Mouse (Mus musculus) limb, embryonic 15.5 days (tissue): ENCODE results near the gene Robo1. TPM values are rescaled to one million over a fixed set of nuclear protein-coding genes. Genes with fewer than 3 reads are reported as not detected.

Source experiments
- ATAC-seq: fragments of 200-750 bp; cut with Nextera tagmentation; 2 replicates; pipeline ENCODE4 v1.8.0; 2017; ENCODE audit warnings: low read depth, moderate TSS enrichment; ENCODE audit not compliant: insufficient number of reproducible peaks, low FRiP score, low TSS enrichment
- H3K27ac ChIP-seq: fragments of 300-500 bp; sonication (generic); 2 replicates; pipeline ENCODE4 v1.5.1; 2015; ENCODE audit warnings: moderate library complexity, mild to moderate bottlenecking, inconsistent platforms
- H3K27me3 ChIP-seq: fragments of 300-500 bp; sonication (generic); 2 replicates; pipeline ENCODE4 v1.6.1; 2015; ENCODE audit warnings: inconsistent platforms
- H3K36me3 ChIP-seq: fragments of 300-500 bp; sonication (generic); 2 replicates; pipeline ENCODE4 v1.6.1; 2015; ENCODE audit warnings: inconsistent platforms
- H3K4me1 ChIP-seq: fragments of 300-500 bp; sonication (generic); 2 replicates; pipeline ENCODE4 v1.6.1; 2015; ENCODE audit warnings: inconsistent platforms
- H3K4me2 ChIP-seq: fragments of 300-500 bp; sonication (generic); 2 replicates; pipeline ENCODE4 v1.6.1; 2015; ENCODE audit warnings: mild to moderate bottlenecking, inconsistent platforms
- H3K4me3 ChIP-seq: fragments of 300-500 bp; sonication (generic); 2 replicates; pipeline ENCODE4 v1.5.1; 2015; ENCODE audit warnings: mild to moderate bottlenecking, inconsistent platforms
- H3K9ac ChIP-seq: fragments of 300-500 bp; sonication (generic); 2 replicates; pipeline ENCODE4 v1.6.1; 2015; ENCODE audit warnings: inconsistent platforms
- H3K9me3 ChIP-seq: fragments of 300-500 bp; sonication (generic); 2 replicates; pipeline ENCODE4 v1.6.1; 2016; ENCODE audit warnings: inconsistent platforms
- WGBS: fragments of 180-500 bp; shearing (Covaris S2); methylation state at CpG from one replicate; pipeline ENCODE4 v1.1.7; 2015; 5-methylcytosine and 5-hydroxymethylcytosine counted together
- polyA plus RNA-seq: library from polyadenylated mRNA; unstranded; fragments of >200 nt; fragmentation: Nextera tagmentation; extraction: Ambion mirVana; gene quantifications from 2 replicates; pipeline ENCODE4 v1.2.1, GENCODE M21; 2015

The Robo1 gene
- polyA plus RNA-seq, 1 experiment from 2014 or later, result 36.3 TPM

GRCm38 (mm10) chr16:72897125-72897524 lies 589.0 kb downstream of the Robo1 start:
- 62% methylated on average over 11 of the region's 11 CpGs for WGBS
- H3K9ac ChIP-seq, result no peak overlapping the region

GRCm38 (mm10) chr16:72908895-72909294 lies 600.8 kb downstream of the Robo1 start:
- peaks cover 3% of the 10 kb centered on the region; the same call in 1 of the 2 replicates for H3K4me1 ChIP-seq
- no peak overlapping the region for H3K27ac ChIP-seq
- no peaks in the 10 kb centered on the region for H3K36me3 ChIP-seq
- no peak overlapping the region for H3K4me2 ChIP-seq
- H3K27me3 ChIP-seq, result no peaks in the 10 kb centered on the region
- no peaks in the 10 kb centered on the region for H3K9me3 ChIP-seq
- H3K9ac ChIP-seq, result no peak overlapping the region
- 38% methylated on average over 2 of the region's 2 CpGs for WGBS
- no peak overlapping the region for H3K4me3 ChIP-seq
- no peak for ATAC-seq

More at GRCm38 (mm10) chr16:72897125-72897524, 589.0 kb downstream of the Robo1 start:
- no peaks in the 10 kb centered on the region for H3K9me3 ChIP-seq
- H3K4me2 ChIP-seq, result peak overlapping the region; percentile 6; the same call in 1 of the 2 replicates
- peak; percentile 52; the same call in 1 of the 2 replicates for ATAC-seq
- peak overlapping the region; percentile 48; the same call in 1 of the 2 replicates for H3K27ac ChIP-seq
- no peak overlapping the region for H3K4me3 ChIP-seq
- no peaks in the 10 kb centered on the region for H3K27me3 ChIP-seq
- H3K4me1 ChIP-seq, result peaks cover 9% of the 10 kb centered on the region
- H3K36me3 ChIP-seq, result no peaks in the 10 kb centered on the region

GRCm38 (mm10) chr16:72913134-72913533 lies 605.0 kb downstream of the Robo1 start:
- 46% methylated on average over 5 of the region's 5 CpGs for WGBS
- Histone ChIP-seq H3K9me3 (no peaks in the 10 kb centered on the region), H3K9ac (no peak overlapping the region), H3K4me2 (no peak overlapping the region), H3K4me1 (peaks cover 3% of the 10 kb centered on the region; the same call in 1 of the 2 replicates), H3K4me3 (no peak overlapping the region), H3K36me3 (no peaks in the 10 kb centered on the region), H3K27me3 (no peaks in the 10 kb centered on the region), H3K27ac (no peak overlapping the region)
- no peak for ATAC-seq

GRCm38 (mm10) chr16:72914068-72914630 lies 606.0 kb downstream of the Robo1 start:
- Histone ChIP-seq H3K9me3 (no peaks in the 10 kb centered on the region), H3K4me3 (no peak overlapping the region), H3K4me2 (no peak overlapping the region), H3K27me3 (no peaks in the 10 kb centered on the region), H3K36me3 (no peaks in the 10 kb centered on the region), H3K4me1 (peaks cover 3% of the 10 kb centered on the region; the same call in 1 of the 2 replicates), H3K9ac (no peak overlapping the region), H3K27ac (no peak overlapping the region)
- 74% methylated on average over 4 of the region's 4 CpGs for WGBS
- no peak for ATAC-seq

GRCm38 (mm10) chr16:72920013-72920412 lies 611.9 kb downstream of the Robo1 start:
- Histone ChIP-seq H3K4me1 (peaks cover 16% of the 10 kb centered on the region), H3K36me3 (no peaks in the 10 kb centered on the region), H3K4me2 (no peak overlapping the region), H3K4me3 (no peak overlapping the region), H3K27me3 (no peaks in the 10 kb centered on the region), H3K27ac (no peak overlapping the region), H3K9me3 (no peaks in the 10 kb centered on the region), H3K9ac (no peak overlapping the region)
- no peak for ATAC-seq
- 62% methylated on average over 3 of the region's 3 CpGs for WGBS

- no peak overlapping the region for H3K9ac ChIP-seq
- no peak for ATAC-seq
These were observed 616.5 kb downstream of the Robo1 start for GRCm38 (mm10) chr16:72924423-72925224.

GRCm38 (mm10) chr16:72928525-72929122 lies 620.5 kb downstream of the Robo1 start:
- peaks cover 14% of the 10 kb centered on the region for H3K4me1 ChIP-seq
- no peak overlapping the region for H3K4me2 ChIP-seq
- WGBS, result 68% methylated on average over 6 of the region's 6 CpGs
- H3K9me3 ChIP-seq, result no peaks in the 10 kb centered on the region
- no peaks in the 10 kb centered on the region for H3K27me3 ChIP-seq
- H3K27ac ChIP-seq, result no peak overlapping the region
- no peak for ATAC-seq
- H3K4me3 ChIP-seq, result no peak overlapping the region
- no peaks in the 10 kb centered on the region for H3K36me3 ChIP-seq
- H3K9ac ChIP-seq, result no peak overlapping the region

More at GRCm38 (mm10) chr16:72924423-72925224, 616.5 kb downstream of the Robo1 start:
- H3K36me3 ChIP-seq, result no peaks in the 10 kb centered on the region
- peak overlapping the region; percentile 36 for H3K4me2 ChIP-seq
- H3K4me3 ChIP-seq, result peak overlapping the region; percentile 16
- no peak overlapping the region for H3K27ac ChIP-seq
- peaks cover 20% of the 10 kb centered on the region for H3K4me1 ChIP-seq
- no peaks in the 10 kb centered on the region for H3K27me3 ChIP-seq
- H3K9me3 ChIP-seq, result no peaks in the 10 kb centered on the region
- 18% methylated on average over 15 of the region's 15 CpGs for WGBS

GRCm38 (mm10) chr16:72930871-72931270 lies 622.8 kb downstream of the Robo1 start:
- 75% methylated on average over 4 of the region's 4 CpGs for WGBS
- Histone ChIP-seq H3K27ac (no peak overlapping the region), H3K4me2 (no peak overlapping the region), H3K27me3 (no peaks in the 10 kb centered on the region), H3K4me3 (no peak overlapping the region), H3K4me1 (peaks cover 4% of the 10 kb centered on the region; the same call in 1 of the 2 replicates), H3K36me3 (no peaks in the 10 kb centered on the region), H3K9ac (no peak overlapping the region), H3K9me3 (no peaks in the 10 kb centered on the region)
- ATAC-seq, result no peak

GRCm38 (mm10) chr16:72934908-72935307 lies 626.8 kb downstream of the Robo1 start:
- Histone ChIP-seq H3K4me3 (no peak overlapping the region), H3K4me1 (peaks cover 5% of the 10 kb centered on the region; the same call in 1 of the 2 replicates), H3K27ac (no peak overlapping the region), H3K36me3 (no peaks in the 10 kb centered on the region), H3K27me3 (no peaks in the 10 kb centered on the region), H3K4me2 (no peak overlapping the region), H3K9me3 (no peaks in the 10 kb centered on the region), H3K9ac (no peak overlapping the region)
- ATAC-seq, result no peak

- H3K4me3 ChIP-seq, result no peak overlapping the region
- H3K27ac ChIP-seq, result no peak overlapping the region
- no peaks in the 10 kb centered on the region for H3K27me3 ChIP-seq
- ATAC-seq, result no peak
- H3K36me3 ChIP-seq, result no peaks in the 10 kb centered on the region
- no peaks in the 10 kb centered on the region for H3K9me3 ChIP-seq
- H3K4me2 ChIP-seq, result no peak overlapping the region
- no peak overlapping the region for H3K9ac ChIP-seq
- H3K4me1 ChIP-seq, result peaks cover 5% of the 10 kb centered on the region; the same call in 1 of the 2 replicates
- WGBS, result 35% methylated on average over 3 of the region's 3 CpGs
These were observed 629.1 kb downstream of the Robo1 start for GRCm38 (mm10) chr16:72937183-72937582.

GRCm38 (mm10) chr16:72939862-72940261 lies 631.8 kb downstream of the Robo1 start:
- ATAC-seq, result no peak
- H3K4me1 ChIP-seq, result peaks cover 5% of the 10 kb centered on the region; the same call in 1 of the 2 replicates
- WGBS, result 88% methylated on average over 3 of the region's 3 CpGs

GRCm38 (mm10) chr16:72940786-72941185 lies 632.7 kb downstream of the Robo1 start:
- no peaks in the 10 kb centered on the region for H3K36me3 ChIP-seq
- no peak overlapping the region for H3K4me2 ChIP-seq
- no peak overlapping the region for H3K4me3 ChIP-seq
- ATAC-seq, result no peak
- H3K27me3 ChIP-seq, result no peaks in the 10 kb centered on the region
- H3K9me3 ChIP-seq, result no peaks in the 10 kb centered on the region
- 57% methylated on average over 8 of the region's 8 CpGs for WGBS
- peaks cover 5% of the 10 kb centered on the region; the same call in 1 of the 2 replicates for H3K4me1 ChIP-seq
- H3K9ac ChIP-seq, result no peak overlapping the region
- no peak overlapping the region for H3K27ac ChIP-seq

More at GRCm38 (mm10) chr16:72939862-72940261, 631.8 kb downstream of the Robo1 start:
- no peak overlapping the region for H3K4me2 ChIP-seq
- no peak overlapping the region for H3K4me3 ChIP-seq
- H3K27ac ChIP-seq, result no peak overlapping the region
- H3K9ac ChIP-seq, result no peak overlapping the region
- H3K27me3 ChIP-seq, result no peaks in the 10 kb centered on the region
- no peaks in the 10 kb centered on the region for H3K36me3 ChIP-seq
- H3K9me3 ChIP-seq, result no peaks in the 10 kb centered on the region
